Mouse (Mus musculus): ENCODE results near the gene Ssbp3. TPM values are rescaled to one million over a fixed set of nuclear protein-coding genes. Genes with fewer than 3 reads are reported as not detected.

Gene Ssbp3
- total RNA-seq (2022) = 100 to 1,000 TPM; 150 to 180 (median 160) TPM

DNA sequence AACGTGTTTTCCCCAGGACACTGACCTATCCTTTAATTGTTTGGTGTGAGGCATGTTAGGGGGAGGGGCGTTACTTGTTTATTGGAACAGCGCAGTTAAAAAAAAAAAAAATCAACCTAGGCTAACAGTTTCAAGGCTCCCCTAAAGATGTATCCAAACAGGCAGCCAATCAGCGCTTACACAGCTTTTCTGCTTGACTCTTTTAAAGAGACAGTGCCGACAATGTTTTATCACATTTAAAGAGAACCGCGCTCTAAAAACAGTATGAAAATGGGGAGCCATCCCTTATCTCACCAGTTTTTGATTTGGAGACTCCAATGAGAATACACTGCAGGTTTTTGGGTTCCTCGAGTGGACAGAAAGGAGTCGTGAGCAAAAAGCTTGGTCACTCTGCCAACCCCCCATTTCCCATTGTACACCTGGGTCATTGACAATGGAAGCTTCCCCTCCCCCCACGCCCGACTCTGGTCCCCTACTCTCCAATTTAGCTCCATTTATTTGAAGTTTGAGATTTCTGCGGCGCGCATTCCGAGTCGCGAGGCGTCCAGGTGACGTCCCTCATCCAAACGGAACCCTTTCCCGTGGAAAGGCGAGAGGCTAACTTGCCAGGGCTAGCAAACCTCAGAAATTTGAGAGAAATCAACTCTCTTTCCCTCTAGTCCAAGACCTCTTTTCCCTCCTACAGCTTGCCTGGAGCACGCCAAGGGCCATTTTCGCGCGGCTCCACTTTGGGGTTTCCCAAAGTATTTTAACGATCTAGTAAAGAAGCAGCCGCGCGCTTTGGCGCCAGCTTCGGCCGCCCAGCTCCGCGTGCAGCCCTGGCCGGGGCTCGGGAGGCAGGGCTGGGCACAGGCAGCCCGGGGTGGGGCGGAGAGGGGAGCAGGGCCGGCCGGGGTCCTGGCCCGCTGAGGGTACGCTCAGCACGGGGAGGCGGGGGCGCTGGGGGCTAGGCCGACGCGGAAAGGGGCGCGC is at the start of gene Ssbp3:
TSS of gene Ssbp3 (plus strand) at position 501 of the 972 bp plus-strand sequence.
- peak; percentile 70 to 72 for DNase-seq (ENCODE audit: low spot score in 2 of 2)

DNA sequence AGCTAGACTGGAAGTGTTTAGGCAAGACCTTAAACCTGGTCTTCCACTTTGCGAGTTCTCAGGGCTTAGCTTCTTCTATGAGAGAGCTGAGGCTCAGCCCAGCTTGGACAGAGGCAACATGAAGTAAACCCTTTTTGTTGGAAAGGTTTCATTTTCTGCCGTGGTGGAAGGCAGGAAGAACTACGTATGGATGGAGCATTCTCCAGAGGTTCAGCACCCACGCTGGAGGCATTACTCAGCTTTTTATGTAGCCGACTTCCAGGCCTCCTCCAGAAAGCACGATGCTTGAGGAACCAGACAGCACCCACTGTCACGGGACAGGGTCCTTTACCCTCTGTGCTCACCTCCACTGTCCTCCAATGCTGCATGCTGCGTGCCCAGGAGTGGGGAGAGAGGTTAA is 48.6 kb upstream of the Ssbp3 start:
- DNase-seq (ENCODE audit: low spot score in 2 of 2) = no peak

DNA sequence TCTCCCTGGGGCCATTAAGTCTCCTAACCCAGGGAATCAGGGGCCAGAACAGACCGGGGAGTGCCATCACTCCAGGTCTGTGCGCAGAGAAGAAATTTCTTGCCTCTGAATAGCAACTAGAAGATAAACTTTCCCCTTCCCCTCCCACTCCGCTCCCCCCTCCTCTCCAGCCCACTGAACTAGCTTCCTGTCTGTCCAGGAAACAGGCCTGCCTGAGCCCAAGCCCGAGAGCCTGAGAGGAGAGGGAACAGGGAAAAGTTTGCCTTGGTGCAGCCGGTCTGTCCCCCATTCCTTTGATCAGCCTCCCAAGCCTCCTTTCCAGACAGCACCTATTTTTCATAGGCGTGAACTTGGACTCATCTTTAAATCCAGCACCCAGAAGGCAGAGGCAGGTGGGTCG is 48.2 kb upstream of the Ssbp3 start:
- DNase-seq (ENCODE audit: low spot score in 2 of 2) = no peak

DNA sequence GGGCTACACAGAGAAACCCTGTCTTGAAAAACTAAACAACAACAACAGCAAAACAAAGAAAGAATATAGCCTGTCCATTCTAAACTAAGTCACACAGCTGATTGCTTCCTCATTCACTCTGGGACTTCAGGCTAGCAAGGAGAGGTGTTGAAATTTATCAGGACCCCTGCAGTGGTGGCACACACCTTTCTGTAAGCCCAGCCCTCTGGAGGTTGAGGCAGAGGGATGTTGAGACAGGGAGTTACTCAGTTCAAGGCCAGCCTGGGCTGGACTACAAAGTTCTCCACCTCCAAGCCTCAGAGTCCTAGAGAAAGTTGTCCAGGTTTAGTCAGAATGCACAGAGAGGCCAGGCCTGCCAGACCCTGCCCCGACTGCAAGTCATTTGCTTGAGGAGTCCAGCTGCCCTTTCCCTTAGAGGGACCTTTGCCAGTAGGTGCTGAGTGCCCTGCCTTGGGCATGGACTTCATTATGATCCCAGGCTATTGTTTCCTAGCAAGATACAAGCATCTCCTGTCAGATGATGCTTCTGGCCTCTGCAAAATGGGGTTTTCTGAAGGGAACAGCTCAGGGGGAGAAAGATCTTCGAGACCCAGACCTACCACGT is 47.6 kb upstream of the Ssbp3 start:
- DNase-seq (ENCODE audit: low spot score in 2 of 2) = no peak

DNA sequence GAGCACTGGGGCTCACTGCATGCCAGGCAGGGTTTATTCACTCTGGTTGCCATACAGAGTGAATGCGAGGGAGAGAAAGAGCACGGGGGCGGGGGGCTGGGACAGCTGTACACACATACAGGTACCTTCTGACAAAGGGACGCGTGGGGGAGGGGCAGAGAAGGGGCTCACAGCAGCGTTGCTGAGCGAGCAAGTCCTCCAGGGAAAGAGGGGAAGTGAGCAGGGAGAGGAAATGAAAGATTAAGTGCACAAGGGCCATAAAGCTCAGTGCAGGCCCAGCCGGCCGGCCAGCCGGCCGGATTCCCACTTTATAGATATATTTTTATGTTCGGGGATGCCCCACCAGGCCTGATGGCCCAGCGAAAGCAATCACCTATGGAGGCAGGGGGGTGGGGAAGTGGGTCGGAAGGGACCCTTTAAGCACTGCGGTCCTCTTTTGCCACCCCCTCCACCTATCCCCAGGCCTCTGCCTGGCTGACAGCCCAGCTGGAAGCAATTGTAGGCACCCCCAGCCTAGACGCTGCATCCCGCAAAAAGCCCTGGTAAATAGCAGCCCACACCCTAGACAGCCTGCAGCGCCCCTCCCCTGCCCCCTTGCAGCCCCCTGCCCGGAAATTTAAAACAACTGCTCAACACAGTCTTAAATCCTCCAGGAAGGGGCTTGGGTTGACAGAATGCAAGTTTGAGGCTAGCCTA is 44.9 kb upstream of the Ssbp3 start:
- DNase-seq (ENCODE audit: low spot score in 2 of 2) = no peak

DNA sequence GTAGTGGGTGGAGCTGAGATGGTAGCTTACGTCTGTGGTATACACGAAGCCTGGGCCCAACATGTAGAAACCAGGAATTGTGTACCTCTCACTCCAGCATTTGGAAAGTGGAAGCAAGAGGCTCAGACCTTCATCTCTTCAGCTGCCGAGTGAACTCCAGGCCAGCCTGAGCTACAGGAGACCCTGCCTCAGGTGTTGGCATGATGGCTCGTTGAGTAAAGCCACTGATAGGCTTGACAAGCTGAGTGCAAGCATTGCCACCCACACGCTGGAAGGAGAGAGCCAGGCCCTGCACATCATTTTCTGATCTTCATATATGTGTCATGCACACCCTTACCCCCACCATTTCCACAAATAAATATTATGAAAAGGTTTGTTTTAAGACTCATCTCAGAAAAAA is 44.1 kb upstream of the Ssbp3 start:
- no peak for DNase-seq (ENCODE audit: low spot score in 2 of 2)

DNA sequence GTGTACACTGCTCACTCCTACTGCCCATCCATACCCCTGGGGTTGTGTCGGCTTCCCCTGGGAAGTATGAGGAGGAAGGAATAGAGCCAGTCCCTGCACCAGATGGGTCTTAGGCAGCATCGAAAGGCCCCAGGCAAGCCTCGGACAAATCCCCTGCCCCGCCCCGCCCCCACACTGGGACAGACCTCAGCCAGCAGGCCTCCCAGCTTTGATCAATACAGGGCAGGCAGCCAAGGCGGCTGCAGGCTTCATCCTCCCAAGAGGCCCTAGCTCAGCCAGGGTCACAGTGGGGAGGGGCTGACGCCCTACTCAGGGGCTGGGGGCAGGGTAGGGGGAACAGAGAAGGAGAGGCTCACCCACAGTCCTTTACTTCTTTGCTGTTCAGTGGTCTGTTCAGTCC is 43.7 kb upstream of the Ssbp3 start:
- DNase-seq (ENCODE audit: low spot score in 2 of 2) = peak in 1 of 2 experiments; percentile 49

DNA sequence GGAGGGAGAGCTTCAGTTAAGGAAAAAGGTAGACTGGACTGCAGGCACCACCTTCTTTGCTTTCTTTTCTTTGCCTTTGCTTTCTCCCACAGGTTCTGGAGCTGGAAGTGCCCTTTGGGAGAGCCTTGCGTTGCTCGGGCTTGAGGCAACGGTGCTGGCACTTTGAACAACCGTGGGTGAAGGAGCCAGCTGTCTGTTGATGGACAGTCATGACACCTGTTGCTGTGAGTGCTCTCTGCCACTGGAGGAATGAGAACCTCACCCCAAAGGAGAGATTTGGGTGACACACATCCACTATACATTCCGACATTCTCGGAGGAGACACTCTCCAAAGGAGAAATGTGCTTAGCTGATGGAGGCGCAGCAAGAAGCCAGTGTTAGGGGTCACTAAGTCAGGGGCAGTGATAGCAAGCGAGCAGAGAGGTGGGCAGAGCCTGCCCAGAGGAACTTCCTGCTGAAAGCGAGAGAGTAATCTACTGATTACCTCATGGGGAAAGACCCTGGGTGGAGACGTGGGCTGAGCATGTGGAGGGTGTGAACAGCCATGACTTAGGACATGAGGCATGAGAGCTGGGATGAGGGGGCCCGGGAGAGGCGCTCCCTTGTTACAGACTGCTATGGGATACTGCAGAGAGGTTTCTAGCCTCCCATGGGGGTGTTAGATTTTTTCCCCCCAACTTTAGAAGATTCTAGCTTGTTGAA is 41.6 kb upstream of the Ssbp3 start:
- no peak for DNase-seq (ENCODE audit: low spot score in 2 of 2)

DNA sequence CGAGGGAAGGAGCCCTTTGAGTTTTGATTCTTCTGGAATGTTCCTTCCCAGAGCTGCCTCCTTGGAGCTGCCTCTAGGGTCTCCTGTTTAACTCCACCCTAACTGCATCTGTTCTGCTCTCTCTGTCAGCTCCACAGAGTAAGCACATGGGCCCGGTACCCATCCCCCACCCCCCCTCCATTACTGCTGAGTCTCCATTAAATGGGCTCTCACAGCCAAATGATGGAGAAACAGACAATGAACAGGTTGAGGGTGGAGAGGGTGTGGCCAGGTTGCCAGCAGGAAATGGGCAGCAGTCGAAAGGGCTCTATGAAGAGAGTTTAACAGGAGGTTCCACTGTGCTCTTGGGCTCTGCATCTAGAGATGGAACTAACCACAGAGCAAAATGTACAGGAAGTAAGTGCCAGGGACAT is 41.0 kb upstream of the Ssbp3 start:
- no peak for DNase-seq (ENCODE audit: low spot score in 2 of 2)

DNA sequence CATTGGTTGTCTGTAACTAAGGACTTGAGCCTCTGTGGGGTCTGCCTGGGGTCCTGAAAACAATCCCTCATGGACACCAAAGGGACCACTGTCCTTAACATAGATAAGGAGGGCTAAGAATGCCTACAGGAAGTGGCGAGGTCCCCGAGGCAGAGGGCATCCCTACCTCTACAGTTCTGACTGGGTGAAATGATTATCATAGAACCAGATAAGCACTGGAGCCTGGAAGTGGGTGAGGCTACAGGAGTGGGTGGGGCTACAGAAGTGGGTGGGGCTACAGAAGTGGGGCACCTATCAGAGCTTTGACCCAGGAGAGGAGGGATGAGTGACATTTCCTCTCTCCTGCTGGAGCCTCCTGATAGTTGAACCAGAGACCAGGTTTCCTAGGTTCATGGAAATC is 39.9 kb upstream of the Ssbp3 start:
- DNase-seq (ENCODE audit: low spot score in 2 of 2) = no peak

DNA sequence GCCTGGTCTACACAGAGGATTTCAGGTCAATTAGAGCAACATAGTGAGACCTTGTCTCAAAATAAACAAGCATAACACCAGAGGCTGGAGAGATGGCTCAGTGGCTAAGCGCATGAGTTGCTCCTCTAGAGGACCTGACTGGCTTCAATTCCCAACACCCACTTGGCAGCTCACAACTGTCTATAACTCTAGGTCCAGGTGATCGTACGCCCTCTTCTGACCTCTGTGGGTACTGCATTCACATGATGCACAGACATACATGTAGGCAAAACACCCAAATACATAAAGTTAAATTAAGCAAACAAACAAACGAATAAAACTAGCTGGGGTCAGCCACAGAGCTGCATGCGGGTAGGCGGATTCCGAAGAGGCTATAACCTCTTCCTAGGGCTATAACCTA is 36.0 kb upstream of the Ssbp3 start:
- DNase-seq (ENCODE audit: low spot score in 2 of 2) = no peak

DNA sequence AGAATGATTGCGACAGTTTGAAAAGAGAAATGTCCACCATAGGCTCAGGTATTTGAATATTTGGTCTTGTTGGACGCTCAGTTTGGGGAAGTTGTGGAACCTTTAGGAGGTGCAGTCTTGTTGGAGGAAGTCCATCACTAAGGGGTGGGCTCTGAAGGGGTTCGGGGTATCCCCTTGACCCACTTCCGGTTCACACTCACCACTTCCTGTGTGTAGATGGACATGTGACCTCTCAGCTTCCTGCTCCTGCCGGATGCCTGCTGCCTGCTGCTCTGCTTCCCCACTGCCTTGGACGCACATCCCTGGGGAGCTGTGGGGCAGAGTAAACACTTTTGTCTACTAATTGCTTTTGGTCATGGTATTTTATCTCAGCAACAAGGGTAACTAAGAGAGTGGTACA is 29.4 kb upstream of the Ssbp3 start:
- no peak for DNase-seq (ENCODE audit: low spot score in 2 of 2)

DNA sequence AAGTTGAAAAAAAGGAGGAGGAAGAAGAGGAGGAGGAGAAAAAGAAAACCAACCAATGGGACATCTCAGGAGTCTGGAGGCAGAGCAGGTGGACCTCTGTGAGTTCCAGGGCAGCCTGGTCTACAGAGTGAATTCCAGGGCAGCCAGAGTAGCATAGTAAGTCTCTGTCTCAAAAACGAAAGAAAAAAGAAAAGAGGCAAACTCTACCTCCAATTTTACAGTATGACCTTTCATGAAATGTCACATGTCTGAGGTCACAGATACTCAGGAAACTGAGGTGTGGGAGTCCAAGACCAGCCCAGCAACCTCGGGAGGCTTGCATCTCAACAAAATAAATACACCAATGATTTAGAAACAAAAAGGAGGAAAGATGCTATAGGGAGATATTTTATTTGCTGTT is 27.4 kb upstream of the Ssbp3 start:
- no peak for DNase-seq (ENCODE audit: low spot score in 2 of 2)

DNA sequence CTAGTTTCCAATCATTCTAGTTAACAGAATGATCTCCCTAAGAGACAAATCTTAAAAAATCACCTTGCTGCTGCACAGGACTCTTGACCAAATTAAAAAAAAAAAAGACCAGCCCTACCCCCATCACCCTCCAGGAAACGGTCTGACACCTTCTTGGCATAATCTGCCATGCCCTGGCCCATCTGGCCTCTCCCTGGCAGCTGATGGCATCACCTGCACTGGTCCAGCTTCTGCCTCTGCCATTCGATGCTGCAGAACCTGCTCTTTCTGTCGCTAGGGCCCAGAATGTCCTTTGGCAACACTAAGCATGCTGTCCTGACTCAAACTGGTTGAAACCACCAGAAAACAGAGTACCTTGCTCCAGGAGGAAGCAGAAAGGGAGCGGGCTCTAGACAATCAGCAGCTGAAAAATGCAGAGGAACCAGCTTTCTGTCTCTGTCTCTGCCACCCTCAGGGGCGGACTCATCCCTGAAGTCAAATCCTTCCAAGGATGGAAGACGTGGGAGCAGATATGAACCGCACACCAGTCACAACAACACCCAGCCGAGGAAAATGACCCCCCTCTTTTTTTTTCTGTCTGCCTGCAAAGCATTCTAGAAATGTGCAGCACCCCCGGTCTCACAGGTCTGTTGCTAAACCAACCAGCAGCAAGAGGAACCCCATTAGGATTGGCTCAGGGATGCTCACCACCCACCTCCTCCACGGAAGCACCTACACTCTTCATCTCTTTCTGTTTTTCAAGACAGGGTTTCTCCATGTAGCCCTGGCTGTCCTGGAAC is 24.0 kb upstream of the Ssbp3 start:
- no peak for DNase-seq (ENCODE audit: low spot score in 2 of 2)

DNA sequence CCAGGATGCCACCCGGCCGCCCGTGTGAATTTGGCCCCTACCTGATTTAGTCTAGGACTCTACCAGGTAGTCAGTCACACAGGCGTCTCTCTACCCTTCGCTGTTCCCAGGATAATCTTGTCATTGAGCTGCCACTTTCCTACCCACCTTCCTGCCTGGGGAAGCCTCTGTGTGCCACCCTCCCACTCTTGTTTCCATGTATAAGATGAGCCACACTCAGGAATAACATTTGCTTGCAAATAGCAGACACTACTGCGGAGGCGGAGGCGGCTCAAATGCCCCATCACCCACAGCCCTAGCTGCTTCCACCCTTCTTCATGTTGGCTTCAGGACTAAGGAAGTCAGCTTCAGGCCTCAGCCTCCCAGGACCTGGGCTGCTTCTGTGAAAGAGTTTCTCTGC is 14.4 kb upstream of the Ssbp3 start:
- no peak for DNase-seq (ENCODE audit: low spot score in 2 of 2)

DNA sequence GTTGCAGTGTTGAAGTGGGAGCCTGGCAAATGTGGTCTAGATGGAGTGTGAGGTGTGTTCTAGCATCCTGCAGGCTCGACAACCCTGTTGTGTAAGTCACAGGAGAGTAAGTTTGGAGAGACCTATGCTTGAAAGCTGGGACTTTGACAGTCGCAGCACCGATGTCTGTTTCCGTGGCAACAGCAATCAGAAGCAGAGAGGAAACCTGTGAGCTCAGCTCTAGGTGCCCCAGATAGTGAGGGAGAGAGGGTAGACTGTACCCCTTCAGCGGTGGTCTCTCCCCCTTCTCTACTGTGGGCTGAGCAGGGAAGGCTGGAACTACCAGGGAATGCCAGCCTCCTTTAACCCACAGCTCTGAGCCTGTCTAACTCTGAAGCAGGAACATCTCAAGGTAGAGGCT is 11.6 kb upstream of the Ssbp3 start:
- no peak for DNase-seq (ENCODE audit: low spot score in 2 of 2)

DNA sequence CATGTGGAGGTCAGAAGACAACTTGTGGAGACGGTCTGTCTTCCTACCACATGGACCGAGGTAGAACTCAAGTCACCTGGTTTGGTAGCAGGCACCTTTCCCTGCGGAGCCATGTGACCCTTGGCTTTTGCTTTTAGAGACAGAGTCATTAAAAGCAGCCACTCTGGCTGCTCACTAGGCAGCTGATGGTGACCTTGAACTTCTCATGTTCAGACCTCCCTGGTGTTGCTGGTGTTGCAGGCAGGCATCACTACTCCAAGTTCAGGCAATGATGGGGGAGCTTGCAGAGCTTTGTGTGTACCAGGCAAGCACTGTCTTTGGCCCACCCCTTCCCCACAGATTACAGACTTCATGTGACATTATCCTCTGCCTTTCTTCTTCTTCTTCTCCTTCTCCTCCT is 11.0 kb upstream of the Ssbp3 start:
- no peak for DNase-seq (ENCODE audit: low spot score in 2 of 2)

DNA sequence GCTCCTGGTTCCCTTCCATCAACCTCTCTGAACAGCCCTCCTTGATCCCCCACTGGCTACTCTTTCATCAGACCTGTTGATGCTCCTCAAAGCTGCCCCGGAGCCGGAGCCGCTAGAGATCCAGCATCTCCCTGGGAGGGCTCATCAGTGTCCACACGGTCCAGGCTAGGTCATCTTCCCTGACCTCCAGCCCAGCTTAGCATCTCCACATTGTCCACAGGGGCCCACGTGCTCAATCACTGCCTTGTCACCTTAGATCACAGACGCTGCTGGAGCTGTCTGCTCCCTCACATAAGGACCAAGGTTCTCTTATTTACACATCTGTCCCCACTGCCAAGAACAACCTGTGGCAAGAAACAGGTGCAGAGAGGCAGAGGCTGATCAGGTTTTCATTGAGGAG is 9.8 kb upstream of the Ssbp3 start:
- no peak for DNase-seq (ENCODE audit: low spot score in 2 of 2)

DNA sequence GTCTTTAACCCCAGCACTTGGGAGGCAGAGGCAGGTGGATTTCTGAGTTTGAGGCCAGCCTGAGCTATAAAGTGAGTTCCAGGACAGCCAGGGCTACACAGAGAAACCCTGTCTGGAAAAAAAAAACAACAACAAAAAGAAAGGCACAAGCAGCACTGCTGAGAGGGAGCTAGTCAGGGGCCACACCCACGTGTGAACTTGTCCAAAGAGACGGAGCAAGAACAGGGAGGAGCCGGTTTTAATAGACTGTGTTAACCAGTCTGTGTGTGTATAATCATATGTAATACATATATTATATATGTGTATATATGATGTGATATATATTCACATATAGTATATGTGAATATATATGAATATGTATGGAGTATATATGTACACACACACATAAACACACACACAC is 8.9 kb upstream of the Ssbp3 start:
- DNase-seq (ENCODE audit: low spot score in 2 of 2) = no peak

DNA sequence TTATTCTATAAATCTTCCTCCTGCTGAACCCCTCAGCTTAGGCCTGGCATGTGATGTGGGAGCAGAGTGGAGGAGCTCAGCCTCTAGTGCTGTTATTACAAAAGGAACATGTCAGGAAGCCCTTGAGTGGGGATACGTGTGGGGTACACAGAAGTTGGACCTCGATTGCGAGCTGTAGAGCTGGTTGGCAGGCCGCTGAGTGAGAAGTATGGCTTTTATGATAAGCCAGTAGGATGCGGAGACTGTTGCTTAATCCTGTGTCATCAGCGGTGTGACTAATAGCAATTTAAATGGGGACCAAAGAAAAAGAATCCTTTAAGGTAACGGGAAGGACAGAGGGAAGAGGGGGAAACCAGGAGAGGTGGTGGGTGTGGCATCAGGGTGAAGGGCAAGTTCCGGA is 8.3 kb upstream of the Ssbp3 start:
- DNase-seq (ENCODE audit: low spot score in 2 of 2) = no peak

DNA sequence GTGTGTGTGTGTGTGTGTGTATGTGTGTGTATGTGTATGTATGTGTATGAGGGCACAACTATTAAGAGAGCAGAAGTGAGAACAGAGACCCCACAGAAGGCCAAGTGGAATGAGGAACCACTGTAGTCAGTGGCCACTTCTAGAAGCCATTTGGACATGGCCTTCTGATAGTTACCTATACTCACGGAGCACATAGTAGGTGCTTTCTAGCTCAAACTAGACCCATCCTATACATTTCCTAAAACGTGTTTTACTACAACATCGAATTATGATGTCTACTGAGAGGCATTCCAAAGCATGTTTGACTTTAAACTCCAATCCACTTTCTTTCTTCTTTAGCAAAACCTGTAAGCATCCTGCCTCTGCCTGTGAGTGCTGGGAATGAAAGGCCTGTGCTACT is 4.6 kb upstream of the Ssbp3 start:
- DNase-seq (ENCODE audit: low spot score in 2 of 2) = no peak

Data from layer of hippocampus, adult 8-10 months (tissue).